Mouse (Mus musculus) myocyte (in vitro differentiated cells): ENCODE data around the gene Tmod3.

Experiments
- MAX ChIP-seq: IDR thresholded peaks from one replicate; pipeline ENCODE4 v1.6.1; 2011; ENCODE audit warnings: low read depth, mild to moderate bottlenecking, control low read depth
- POLR2A ChIP-seq: IDR thresholded peaks from one replicate; pipeline ENCODE4 v1.6.1; 2011; ENCODE audit warnings: low read depth, mild to moderate bottlenecking, control low read depth, moderate library complexity; ENCODE audit not compliant: insufficient read length
- POLR2AphosphoS2 ChIP-seq: IDR thresholded peaks from one replicate; pipeline ENCODE4 v1.6.1; 2011; ENCODE audit warnings: low read depth, control low read depth; ENCODE audit not compliant: insufficient read length

DNA sequence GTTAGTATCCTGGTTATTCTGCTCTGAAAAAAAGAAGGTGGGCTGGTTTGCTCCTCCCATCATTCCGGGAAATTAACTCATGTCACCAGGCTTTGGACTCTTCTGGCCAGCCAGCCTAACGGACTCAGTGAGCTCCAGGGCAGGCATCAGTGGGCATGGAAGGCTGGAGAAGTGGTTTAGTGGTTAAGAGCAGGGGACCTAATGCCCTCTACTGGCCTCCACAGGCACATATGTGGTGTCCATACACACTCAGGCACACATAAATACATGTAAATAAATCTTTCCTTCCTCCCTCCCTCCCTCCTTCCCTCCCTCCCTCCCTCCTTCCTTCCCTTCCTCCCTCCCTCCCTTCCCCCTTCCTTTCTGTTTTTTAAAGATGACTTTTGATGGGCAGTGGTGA is 3.7 kb upstream of the Tmod3 start:
- TF ChIP-seq POLR2A = no peak
- TF ChIP-seq POLR2AphosphoS2 = no peak
- no peak for TF ChIP-seq MAX
